Mouse (Mus musculus): ENCODE results near the gene Ddc. TPM values are rescaled to one million over a fixed set of nuclear protein-coding genes. Genes with fewer than 3 reads are reported as not detected.

Gene Ddc
- polyA plus RNA-seq, 1 experiment from 2014 or later, result 12.4 TPM

GRCm38 (mm10) chr11:11768057-11768456 is 129.9 kb downstream of the Ddc start:
- DNase-seq (ENCODE audit: low spot score) (no peak), ATAC-seq (no peak)
- H3K4me1 ChIP-seq (ENCODE audit: insufficient read depth, low read depth, low read length), result no peaks in the 10 kb centered on the region
- no peak overlapping the region for H3K4me3 ChIP-seq (ENCODE audit: low read depth, low read length)
- no peak overlapping the region for H3K4me2 ChIP-seq (replicated peaks; ENCODE audit: low read depth, low read length)
- H3K9ac ChIP-seq (replicated peaks; ENCODE audit: low read depth), result no peak overlapping the region
- TF ChIP-seq CTCF (IDR thresholded peaks at IDR 0.05), result no peak
- 77% methylated on average over 2 of the region's 2 CpGs for WGBS
- no peaks in the 10 kb centered on the region for H3K9me3 ChIP-seq (ENCODE audit: low read length)
- no peak overlapping the region for H3K27ac ChIP-seq (ENCODE audit: low read length)
- no peaks in the 10 kb centered on the region for H3K36me3 ChIP-seq (ENCODE audit: insufficient read depth, low read length)
- no peaks in the 10 kb centered on the region for H3K27me3 ChIP-seq (replicated peaks; ENCODE audit: insufficient read depth, low read length)

DNA sequence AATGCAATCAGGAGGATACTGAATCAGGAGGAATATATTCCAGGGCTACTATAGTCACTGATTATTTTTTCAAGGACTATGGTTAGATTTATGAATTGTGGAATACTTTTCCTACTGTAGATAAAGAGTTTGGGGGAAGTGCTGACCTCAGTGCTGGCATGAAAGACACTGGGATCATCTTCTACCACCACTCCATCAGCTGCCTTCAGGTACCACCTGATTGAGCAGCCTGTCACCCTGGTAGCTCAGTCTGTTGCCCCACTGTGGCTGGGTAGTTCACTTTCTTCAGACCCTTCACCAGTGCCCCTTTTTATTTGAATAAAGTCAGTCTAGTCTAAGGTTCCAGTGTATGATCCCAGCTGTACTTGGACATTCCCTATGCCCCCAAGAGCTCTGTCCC is 131.2 kb downstream of the Ddc start:
- TF ChIP-seq CTCF (IDR thresholded peaks at IDR 0.05), result no peak
- no peak for TF ChIP-seq EP300 (IDR thresholded peaks at IDR 0.05)
- no peak overlapping the region for H3K9ac ChIP-seq (replicated peaks; ENCODE audit: low read depth)

GRCm38 (mm10) chr11:11766105-11766504 is 131.8 kb downstream of the Ddc start:
- no peak for ATAC-seq
- H3K9ac ChIP-seq (replicated peaks; ENCODE audit: low read depth), result no peak overlapping the region
- TF ChIP-seq CTCF (IDR thresholded peaks at IDR 0.05) (no peak), EP300 (IDR thresholded peaks at IDR 0.05) (no peak)

More for the DNA sequence above, 131.2 kb downstream of the Ddc start:
- Histone ChIP-seq H3K9me3 (ENCODE audit: low read length) (no peaks in the 10 kb centered on the region), H3K4me2 (replicated peaks; ENCODE audit: low read depth, low read length) (no peak overlapping the region), H3K4me3 (ENCODE audit: low read depth, low read length) (no peak overlapping the region), H3K36me3 (ENCODE audit: insufficient read depth, low read length) (no peaks in the 10 kb centered on the region), H3K4me1 (ENCODE audit: insufficient read depth, low read depth, low read length) (no peaks in the 10 kb centered on the region), H3K27ac (ENCODE audit: low read length) (no peak overlapping the region), H3K27me3 (replicated peaks; ENCODE audit: insufficient read depth, low read length) (no peaks in the 10 kb centered on the region)
- DNase-seq (ENCODE audit: low spot score) (no peak), ATAC-seq (no peak)

DNA sequence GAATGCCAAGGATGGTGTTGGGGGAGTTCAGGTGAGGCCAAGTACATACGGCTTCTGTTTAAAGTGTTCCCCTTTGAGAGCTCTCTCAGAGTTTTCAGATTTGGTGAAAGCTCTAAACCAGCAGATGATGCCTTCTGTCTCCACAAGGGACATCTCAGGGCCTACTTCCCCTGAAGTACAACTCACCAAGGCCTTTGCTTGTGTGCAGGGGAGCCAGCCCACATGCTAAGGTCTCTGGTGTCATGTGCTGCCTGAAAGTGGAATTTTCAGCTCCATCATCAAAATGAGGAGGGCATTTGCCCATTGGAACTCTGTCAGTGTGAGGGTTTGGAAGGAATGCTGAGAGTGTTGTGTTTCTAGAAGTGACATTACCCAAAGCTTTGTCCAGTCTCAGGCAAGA is 132.5 kb downstream of the Ddc start:
- WGBS, result 48% methylated on average over 1 of the region's 1 CpGs
- Histone ChIP-seq H3K4me3 (ENCODE audit: low read depth, low read length) (no peak overlapping the region), H3K9me3 (ENCODE audit: low read length) (no peaks in the 10 kb centered on the region), H3K9ac (replicated peaks; ENCODE audit: low read depth) (no peak overlapping the region), H3K36me3 (ENCODE audit: insufficient read depth, low read length) (no peaks in the 10 kb centered on the region), H3K27ac (ENCODE audit: low read length) (no peak overlapping the region), H3K4me2 (replicated peaks; ENCODE audit: low read depth, low read length) (no peak overlapping the region), H3K4me1 (ENCODE audit: insufficient read depth, low read depth, low read length) (no peaks in the 10 kb centered on the region), H3K27me3 (replicated peaks; ENCODE audit: insufficient read depth, low read length) (no peaks in the 10 kb centered on the region)
- no peak for DNase-seq (ENCODE audit: low spot score)
- ATAC-seq, result no peak
- TF ChIP-seq EP300 (IDR thresholded peaks at IDR 0.05) (no peak), CTCF (IDR thresholded peaks at IDR 0.05) (no peak)

More at GRCm38 (mm10) chr11:11766105-11766504, 131.8 kb downstream of the Ddc start:
- Histone ChIP-seq H3K27ac (ENCODE audit: low read length) (no peak overlapping the region), H3K9me3 (ENCODE audit: low read length) (no peaks in the 10 kb centered on the region), H3K4me1 (ENCODE audit: insufficient read depth, low read depth, low read length) (no peaks in the 10 kb centered on the region), H3K4me2 (replicated peaks; ENCODE audit: low read depth, low read length) (no peak overlapping the region), H3K27me3 (replicated peaks; ENCODE audit: insufficient read depth, low read length) (no peaks in the 10 kb centered on the region), H3K4me3 (ENCODE audit: low read depth, low read length) (no peak overlapping the region), H3K36me3 (ENCODE audit: insufficient read depth, low read length) (no peaks in the 10 kb centered on the region)
- DNase-seq (ENCODE audit: low spot score), result no peak
- 88% methylated on average over 1 of the region's 1 CpGs for WGBS

Other genes starting within 250 kb of the Ddc start
- gene Ikzf1, start 213.1 kb downstream of the Ddc start, polyA plus RNA-seq (2015; fragmentation: Nextera tagmentation; extraction: Ambion mirVana), result 1.7 TPM in 2 replicates
- 4.2 and 5.6 TPM in 2 replicates for gene Fignl1, start 89.2 kb downstream of the Ddc start, polyA plus RNA-seq (2015; fragmentation: Nextera tagmentation; extraction: Ambion mirVana)
- gene Grb10, start 140.5 kb upstream of the Ddc start, polyA plus RNA-seq (2015; fragmentation: Nextera tagmentation; extraction: Ambion mirVana), result 86.9 and 92.2 TPM in 2 replicates